Mouse (Mus musculus) myocyte (in vitro differentiated cells): ENCODE measurements around the gene Ssu72. TPM values are rescaled to one million over a fixed set of nuclear protein-coding genes. Genes with fewer than 3 reads are reported as not detected.

ENCODE experiments used
- H3K27me3 ChIP-seq: one replicate; pipeline ENCODE4 v1.6.1; 2011; ENCODE audit not compliant: control insufficient read depth, insufficient read depth, insufficient read length
- H3K36me3 ChIP-seq: one replicate; pipeline ENCODE4 v1.6.1; 2011; ENCODE audit not compliant: control insufficient read depth, insufficient read depth
- H3K4me2 ChIP-seq: one replicate; pipeline ENCODE4 v1.6.1; 2011; ENCODE audit warnings: low read depth, control low read depth
- H3K4me3 ChIP-seq: one replicate; pipeline ENCODE4 v1.5.1; 2011; ENCODE audit warnings: mild to moderate bottlenecking, control low read depth, moderate library complexity
- H3K79me2 ChIP-seq: one replicate; pipeline ENCODE4 v1.6.1; 2011; ENCODE audit not compliant: control insufficient read depth, insufficient read depth
- H3ac ChIP-seq: one replicate; pipeline ENCODE4 v1.6.1; 2011; ENCODE audit not compliant: control insufficient read depth, insufficient read length
- CEBPB ChIP-seq: IDR thresholded peaks from 2 replicates; pipeline ENCODE4 v1.6.1; 2011; ENCODE audit warnings: mild to moderate bottlenecking, moderate library complexity; ENCODE audit not compliant: poor library complexity, insufficient read depth, severe bottlenecking
- E2F4 ChIP-seq: IDR thresholded peaks from one replicate; pipeline ENCODE4 v1.6.1; 2011; ENCODE audit warnings: mild to moderate bottlenecking, control low read depth, moderate library complexity; ENCODE audit not compliant: insufficient read depth
- MAX ChIP-seq: IDR thresholded peaks from one replicate; pipeline ENCODE4 v1.6.1; 2011; ENCODE audit warnings: low read depth, mild to moderate bottlenecking, control low read depth
- MYOD1 ChIP-seq, 3 experiments: IDR thresholded peaks; one replicate each; pipeline ENCODE4 v1.6.1; 2011; ENCODE audit warnings: control low read depth in 2 of 3, low read depth in 2 of 3, mild to moderate bottlenecking in 2 of 3, moderate library complexity in 1 of 3; ENCODE audit not compliant: insufficient read length in 2 of 3, control insufficient read depth in 1 of 3
- MYOG ChIP-seq, 3 experiments: IDR thresholded peaks; one replicate each; pipeline ENCODE4 v1.6.1; 2011; ENCODE audit warnings: control low read depth in 2 of 3, low read depth in 2 of 3, mild to moderate bottlenecking in 2 of 3; ENCODE audit not compliant: insufficient read length in 2 of 3, control insufficient read depth in 1 of 3, insufficient read depth in 1 of 3
- POLR2A ChIP-seq: IDR thresholded peaks from one replicate; pipeline ENCODE4 v1.6.1; 2011; ENCODE audit warnings: low read depth, mild to moderate bottlenecking, control low read depth, moderate library complexity; ENCODE audit not compliant: insufficient read length
- POLR2AphosphoS2 ChIP-seq: IDR thresholded peaks from one replicate; pipeline ENCODE4 v1.6.1; 2011; ENCODE audit warnings: low read depth, control low read depth; ENCODE audit not compliant: insufficient read length
- REST ChIP-seq: IDR thresholded peaks from one replicate; pipeline ENCODE4 v1.6.1; 2011; ENCODE audit warnings: mild to moderate bottlenecking, control low read depth, moderate library complexity; ENCODE audit not compliant: insufficient read depth, insufficient read length
- SRF ChIP-seq: IDR thresholded peaks from one replicate; pipeline ENCODE4 v1.6.1; 2011; ENCODE audit warnings: low read depth; ENCODE audit not compliant: control insufficient read depth, insufficient read length
- TCF12 ChIP-seq: IDR thresholded peaks from one replicate; pipeline ENCODE4 v1.6.1; 2011; ENCODE audit warnings: mild to moderate bottlenecking, control low read depth; ENCODE audit not compliant: poor library complexity, insufficient read depth, severe bottlenecking
- TCF3 ChIP-seq: IDR thresholded peaks from one replicate; pipeline ENCODE4 v1.6.1; 2011; ENCODE audit warnings: low read depth, control low read depth; ENCODE audit not compliant: insufficient read length
- USF1 ChIP-seq: IDR thresholded peaks from one replicate; pipeline ENCODE4 v1.6.1; 2011; ENCODE audit warnings: low read depth, mild to moderate bottlenecking, control low read depth, moderate library complexity
- polyA plus RNA-seq: library from polyadenylated mRNA; unstranded; fragments of >200 nt; fragmentation: generic; extraction: Trizol; gene quantifications from one replicate; pipeline ENCODE4 v1.2.1, GENCODE M21; 2012; ENCODE audit warnings: missing spikeins

Gene Ssu72
- polyA plus RNA-seq, 1 experiment: 105 TPM

DNA sequence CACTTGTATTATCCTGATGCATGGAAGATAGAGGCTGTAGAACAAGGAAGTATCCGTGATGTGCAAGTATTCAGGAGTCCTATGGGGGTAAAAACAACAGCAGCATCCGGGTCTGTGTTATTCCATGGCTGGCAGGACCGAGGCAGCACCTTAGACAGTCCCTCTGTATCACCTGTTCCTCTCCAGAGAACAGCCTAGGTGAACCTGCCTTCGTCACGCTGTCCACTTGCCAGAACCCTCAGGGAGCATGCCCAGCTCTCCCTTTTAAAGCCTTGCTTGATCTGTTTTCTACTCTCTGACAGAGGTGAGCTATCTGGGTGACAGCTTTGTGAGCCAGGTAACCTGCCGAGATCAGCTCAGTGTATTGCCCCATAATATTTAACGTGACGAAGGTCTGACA is 39.9 kb downstream of the Ssu72 start:
- Histone ChIP-seq H3K4me3 (no peak overlapping the region), H3K4me2 (no peak overlapping the region), H3K36me3 (peaks cover 29% of the 10 kb centered on the region), H3K79me2 (no peaks in the 10 kb centered on the region), H3K27me3 (no peaks in the 10 kb centered on the region), H3ac (no peak overlapping the region)
- TF ChIP-seq MAX: no peak
- TF ChIP-seq TCF3: no peak
- TF ChIP-seq USF1: no peak
- no peak for TF ChIP-seq POLR2A
- TF ChIP-seq POLR2AphosphoS2: no peak
- TF ChIP-seq E2F4: no peak
- no peak for TF ChIP-seq MYOD1 (IDR thresholded peaks at IDR 0.05; ENCODE audit: control insufficient read depth in 1 of 3, insufficient read length in 2 of 3, low read depth in 2 of 3)
- no peak for TF ChIP-seq TCF12

DNA sequence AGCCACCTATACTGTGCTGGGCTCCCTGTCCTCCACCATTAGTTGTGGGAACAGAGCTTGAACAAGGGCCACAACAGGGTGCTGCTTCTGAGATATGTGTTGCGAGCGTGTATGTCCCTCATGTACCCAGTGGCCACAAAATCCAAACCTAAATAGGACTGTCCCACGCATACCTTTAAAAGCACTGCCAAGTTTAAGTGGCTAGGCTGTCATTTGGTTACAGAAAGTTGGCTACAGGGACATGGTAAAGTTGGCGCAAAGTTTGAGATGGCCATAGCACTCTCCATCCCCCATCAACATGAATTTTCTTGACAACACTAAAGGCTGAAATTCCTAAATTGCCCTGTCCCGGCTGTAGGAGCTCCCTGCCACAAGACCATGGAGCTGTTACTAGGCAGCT is 40.5 kb downstream of the Ssu72 start:
- Histone ChIP-seq H3ac (no peak overlapping the region), H3K36me3 (peaks cover 33% of the 10 kb centered on the region), H3K4me3 (no peak overlapping the region), H3K79me2 (no peaks in the 10 kb centered on the region), H3K27me3 (no peaks in the 10 kb centered on the region), H3K4me2 (no peak overlapping the region)
- TF ChIP-seq TCF3: no peak
- no peak for TF ChIP-seq REST
- no peak for TF ChIP-seq TCF12
- no peak for TF ChIP-seq MYOD1 (IDR thresholded peaks at IDR 0.05; ENCODE audit: control insufficient read depth in 1 of 3, insufficient read length in 2 of 3, low read depth in 2 of 3)
- no peak for TF ChIP-seq POLR2AphosphoS2
- TF ChIP-seq MYOG (IDR thresholded peaks at IDR 0.05; ENCODE audit: control insufficient read depth in 1 of 3, insufficient read depth in 1 of 3, insufficient read length in 2 of 3, low read depth in 2 of 3): no peak

DNA sequence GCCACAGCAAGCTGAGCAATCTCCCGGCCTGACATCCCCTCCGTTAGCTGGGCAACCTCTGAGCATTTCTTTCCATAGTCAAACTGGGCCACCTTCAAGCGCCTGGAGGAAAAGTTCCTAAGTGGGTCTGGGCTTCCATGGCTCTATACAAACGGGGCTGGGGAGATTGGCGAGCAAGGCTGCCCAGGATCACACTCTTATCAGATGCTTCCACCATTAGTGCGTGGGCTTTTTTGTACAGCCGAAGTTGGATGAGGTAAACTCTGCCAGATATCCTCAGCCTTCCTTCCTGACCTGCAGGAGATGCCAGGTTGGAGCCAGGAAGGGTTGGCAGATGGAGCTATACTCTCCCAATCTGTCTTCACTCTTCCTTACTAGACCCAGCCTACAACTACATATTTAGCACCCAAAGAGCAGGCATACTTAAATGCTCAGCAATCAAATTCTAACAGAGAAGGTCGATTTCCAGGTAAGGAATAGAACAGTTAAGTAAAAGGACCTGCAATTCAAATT is 41.5 kb downstream of the Ssu72 start:
- H3K27me3 ChIP-seq: no peaks in the 10 kb centered on the region
- H3K79me2 ChIP-seq: no peaks in the 10 kb centered on the region
- TF ChIP-seq USF1 (no peak), TCF12 (no peak), POLR2A (no peak), E2F4 (no peak), SRF (no peak), MYOD1 (IDR thresholded peaks at IDR 0.05; ENCODE audit: control insufficient read depth in 1 of 3, insufficient read length in 2 of 3, low read depth in 2 of 3) (no peak), MAX (no peak), CEBPB (no peak), POLR2AphosphoS2 (no peak), TCF3 (no peak), MYOG (IDR thresholded peaks at IDR 0.05; ENCODE audit: control insufficient read depth in 1 of 3, insufficient read depth in 1 of 3, insufficient read length in 2 of 3, low read depth in 2 of 3) (no peak), REST (no peak)
- peaks cover 38% of the 10 kb centered on the region for H3K36me3 ChIP-seq
- H3K4me3 ChIP-seq: no peak overlapping the region
- H3ac ChIP-seq: no peak overlapping the region
- no peak overlapping the region for H3K4me2 ChIP-seq

DNA sequence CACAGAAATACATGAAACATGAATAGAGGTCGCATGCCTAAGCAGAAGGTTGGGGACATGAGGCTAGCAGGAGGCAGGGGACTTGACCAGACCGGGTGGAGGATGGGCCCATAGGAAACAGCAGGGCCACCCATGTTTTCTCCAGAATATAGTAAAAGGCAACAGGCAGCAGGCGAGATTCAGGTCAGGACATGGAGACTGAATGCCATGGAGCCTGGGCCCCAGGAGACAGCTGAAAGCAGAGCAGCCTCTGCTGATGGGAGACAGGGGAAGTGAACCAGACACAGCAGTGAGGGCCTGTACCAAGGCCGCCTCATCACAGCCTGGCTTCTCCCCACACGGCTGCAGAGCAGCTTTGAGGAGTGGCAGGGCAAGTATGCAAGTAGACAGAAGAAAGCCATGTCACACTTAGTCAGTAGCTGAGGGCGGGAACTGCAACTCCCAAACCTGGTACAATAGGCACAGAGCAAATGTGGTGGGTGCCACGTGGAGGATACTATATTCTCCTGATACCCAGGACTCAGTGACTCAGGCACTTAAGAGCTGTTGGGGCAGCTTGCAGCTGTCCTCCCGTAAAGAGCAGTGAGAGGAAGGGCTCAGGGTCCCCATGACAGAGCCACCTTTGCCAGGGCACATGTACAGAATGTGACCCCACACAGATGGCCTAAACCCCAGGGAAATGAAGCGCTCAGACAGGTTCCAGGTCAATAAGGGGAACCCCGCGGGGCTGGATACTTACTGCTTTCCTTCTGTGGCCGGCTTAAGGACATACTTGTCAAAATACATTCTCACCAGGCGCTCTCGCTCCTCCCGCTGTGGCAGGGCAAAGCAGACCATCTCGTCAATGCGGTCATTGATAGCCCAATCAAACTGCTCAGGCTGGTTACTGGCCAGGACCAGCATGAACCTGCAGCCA is 42.2 kb downstream of the Ssu72 start:
- no peak overlapping the region for H3ac ChIP-seq
- no peak overlapping the region for H3K4me3 ChIP-seq
- TF ChIP-seq TCF12 (no peak), SRF (no peak), REST (no peak), POLR2AphosphoS2 (no peak), E2F4 (no peak), CEBPB (no peak), POLR2A (no peak), MAX (no peak), MYOG (IDR thresholded peaks at IDR 0.05; ENCODE audit: control insufficient read depth in 1 of 3, insufficient read depth in 1 of 3, insufficient read length in 2 of 3, low read depth in 2 of 3) (no peak), USF1 (no peak)
- H3K36me3 ChIP-seq: peaks cover 35% of the 10 kb centered on the region
- H3K79me2 ChIP-seq: no peaks in the 10 kb centered on the region
- H3K4me2 ChIP-seq: no peak overlapping the region
- H3K27me3 ChIP-seq: no peaks in the 10 kb centered on the region

DNA sequence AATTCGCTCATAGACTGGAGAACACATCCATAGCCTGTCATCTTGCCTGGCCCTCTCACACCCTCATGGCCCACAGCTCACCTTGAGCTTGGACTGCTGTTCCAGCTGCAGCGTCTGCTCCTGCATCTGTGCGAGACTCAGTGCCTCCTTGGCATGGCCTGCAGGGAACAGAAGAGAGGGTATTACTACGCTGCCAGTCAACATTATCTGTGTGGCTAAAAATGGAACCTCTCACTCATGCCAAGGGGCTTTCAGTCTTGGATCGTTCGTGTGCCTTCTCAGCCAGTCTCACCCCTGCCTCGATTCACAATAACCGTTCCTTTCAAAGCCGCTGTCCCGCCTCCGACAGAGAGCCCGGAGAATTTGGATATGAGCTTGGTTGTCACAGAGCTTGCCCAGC is 52.4 kb downstream of the Ssu72 start:
- no peak overlapping the region for H3K4me3 ChIP-seq
- TF ChIP-seq TCF3 (no peak), POLR2A (no peak), POLR2AphosphoS2 (no peak), MAX (no peak)
- H3K36me3 ChIP-seq: peaks cover 20% of the 10 kb centered on the region
- H3ac ChIP-seq: no peak overlapping the region
- H3K79me2 ChIP-seq: peaks cover 42% of the 10 kb centered on the region
- no peaks in the 10 kb centered on the region for H3K27me3 ChIP-seq
- H3K4me2 ChIP-seq: no peak overlapping the region
